9 mouse cellular contexts compared by ENCODE assay signal in the genomic region with DNA sequence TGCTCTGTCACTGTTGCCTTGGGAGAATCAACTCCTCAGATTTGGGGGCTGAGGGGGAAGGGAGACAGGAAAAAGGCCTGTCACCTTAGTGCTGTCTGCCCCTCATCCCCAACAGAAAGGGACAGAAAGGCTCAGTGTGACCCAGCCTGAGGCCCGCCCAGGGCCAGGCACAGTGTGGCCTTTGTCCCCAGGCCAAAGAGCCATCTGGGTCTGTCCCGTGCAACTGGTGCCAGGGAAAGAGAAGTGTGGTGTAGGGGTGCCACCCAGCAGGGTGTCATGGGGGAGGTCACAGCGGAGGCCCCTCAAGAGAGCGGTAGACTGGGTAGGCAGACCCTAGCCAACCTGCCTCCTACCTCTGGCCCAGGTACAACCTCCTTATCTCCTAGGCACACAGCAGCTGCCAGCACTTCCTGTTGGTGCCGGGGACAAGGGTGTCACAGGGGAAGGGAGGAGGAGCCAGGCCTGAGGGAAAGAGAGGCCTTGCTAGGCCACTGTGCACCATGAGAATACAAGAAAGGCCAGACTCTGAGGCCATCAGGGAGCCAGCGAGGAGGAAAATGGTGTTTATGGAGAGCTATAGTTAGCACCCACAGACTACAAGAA. TPM values are rescaled to one million over a fixed set of nuclear protein-coding genes. Genes with fewer than 3 reads are reported as not detected.
DNase-seq lines count a peak whose midpoint lies in the region; ATAC-seq and TF ChIP-seq lines count a peak whose summit lies in the region.
"Had no signal": no experiment of that assay in that cellular context is flagged by ENCODE, and none has a peak within 500 bp of the region (broad histone marks: within the 10 kb centered on the region; RNA-seq: fewer than 3 reads in every experiment).

No protein-coding gene starts in this region.

- H3K27ac ChIP-seq in liver, adult 2 months (replicated peaks; ENCODE audit: insufficient read depth, low read depth, low read length): peak overlapping the region; percentile 93
- no peak overlapping the region for H3K27ac ChIP-seq in forebrain, postnatal 0 days (ENCODE audit: low read depth, low read length)
- H3K27ac ChIP-seq: midbrain, embryonic 13.5 days had no signal

- TF ChIP-seq CTCF in liver, adult 2 months (IDR thresholded peaks at IDR 0.05; ENCODE audit: low read depth, low read length): no peak
- no peak for TF ChIP-seq CTCF in forebrain, postnatal 0 days (IDR thresholded peaks at IDR 0.05; ENCODE audit: low read depth)

- no peak overlapping the region for H3K4me2 ChIP-seq in forebrain, postnatal 0 days (ENCODE audit: low read depth)
- H3K4me2 ChIP-seq: midbrain, embryonic 13.5 days had no signal

- H3K79me2 ChIP-seq in liver, adult 2 months (ENCODE audit: control insufficient read depth, insufficient read depth, low read length): peaks cover 17% of the 10 kb centered on the region; the same call in 1 of the 2 replicates

- 14% methylated on average over 6 of the region's 6 CpGs for WGBS in liver, adult 2 months
- 75% methylated on average over 6 of the region's 6 CpGs for whole genome bisulfite sequencing in forebrain, postnatal 0 days

- intact Hi-C loops in left cerebral cortex, postnatal 14 days (cut with DNase I): no loop called here
- intact Hi-C loops in left cerebral cortex, postnatal 36 days (cut with DNase I): no loop called here

- TF ChIP-seq POLR2A in liver, adult 2 months (IDR thresholded peaks at IDR 0.05; ENCODE audit: extremely low read depth, insufficient read depth, low read length): no peak

- DNase-seq in heart, adult 11 months: peak; percentile 95
- DNase-seq in heart, adult 8-10 months (ENCODE audit: low spot score): no peak
- DNase-seq in urinary bladder, postnatal 14 days (ENCODE audit: low spot score): peak; percentile 58
- DNase-seq in urinary bladder, postnatal 25 days (ENCODE audit: low spot score): no peak
- DNase-seq in liver, adult 2 months (ENCODE audit: extremely low read depth, low read depth, low spot score): peak; percentile 86
- DNase-seq in forebrain, postnatal 0 days: no peak
- DNase-seq in left cerebral cortex, postnatal 14 days (ENCODE audit: low spot score in 2 of 2): no peak
- DNase-seq in left cerebral cortex, postnatal 36 days (ENCODE audit: low spot score in 2 of 2): no peak

- no peaks in the 10 kb centered on the region for H3K9me3 ChIP-seq in forebrain, postnatal 0 days (ENCODE audit: low read length)
- H3K9me3 ChIP-seq: midbrain, embryonic 13.5 days had no signal

- H3K4me3 ChIP-seq in liver, adult 2 months (ENCODE audit: insufficient read depth, low read depth, low read length): peak overlapping the region; percentile 37; the same call in 1 of the 2 replicates
- no peak overlapping the region for H3K4me3 ChIP-seq in forebrain, postnatal 0 days (ENCODE audit: low read depth, low read length)
- H3K4me3 ChIP-seq: midbrain, embryonic 13.5 days had no signal

- no peaks in the 10 kb centered on the region for H3K27me3 ChIP-seq in liver, adult 2 months (ENCODE audit: control insufficient read depth, insufficient read depth, low read length)
- no peaks in the 10 kb centered on the region for H3K27me3 ChIP-seq in forebrain, postnatal 0 days (ENCODE audit: insufficient read depth, low read length)
- H3K27me3 ChIP-seq: midbrain, embryonic 13.5 days had no signal

- no peak for ATAC-seq in forebrain, postnatal 0 days
- ATAC-seq: midbrain, embryonic 13.5 days had no signal

- peak overlapping the region; percentile 61 for H3K9ac ChIP-seq in liver, adult 2 months (ENCODE audit: low read depth, low read length)
- H3K9ac ChIP-seq in forebrain, postnatal 0 days: no peak overlapping the region
- H3K9ac ChIP-seq: midbrain, embryonic 13.5 days had no signal

- H3K36me3 ChIP-seq in liver, adult 2 months (ENCODE audit: control insufficient read depth, insufficient read depth, low read length): 0 out of 2 replicates have a peak, but pooled peaks cover 2% of the 10 kb centered on the region
- H3K36me3 ChIP-seq in forebrain, postnatal 0 days (ENCODE audit: insufficient read depth): no peaks in the 10 kb centered on the region
- H3K36me3 ChIP-seq: midbrain, embryonic 13.5 days had no signal

- peaks cover 12% of the 10 kb centered on the region for H3K4me1 ChIP-seq in liver, adult 2 months (ENCODE audit: control insufficient read depth, insufficient read depth, low read length)
- no peaks in the 10 kb centered on the region for H3K4me1 ChIP-seq in forebrain, postnatal 0 days (ENCODE audit: insufficient read depth)

RNA-seq across cellular contexts. Expression of gene Cdk18, which starts 13.6 kb away (rescaled TPM):
- 10 to 100 TPM; 16.9 to 21.5 (median 18.3) TPM for total RNA-seq in heart, adult 8-10 months (2022)
- 4.7 and 5.3 TPM in 2 replicates for total RNA-seq in liver, adult 2 months (2014; rRNA removed)
- 29.2 and 33.2 TPM in 2 replicates for polyA plus RNA-seq in liver, adult 2 months (2012; rRNA removed)
- total RNA-seq in forebrain, postnatal 0 days (2014; rRNA removed): 2.6 and 3.2 TPM in 2 replicates
- polyA plus RNA-seq in forebrain, postnatal 0 days (2015; fragmentation: Nextera tagmentation; extraction: Ambion mirVana): 0.70 and 1.2 TPM in 2 replicates
- total RNA-seq in left cerebral cortex, postnatal 14 days (2021): 10 to 100 TPM; 17.0 to 28.3 TPM
- 10 to 100 TPM; 29.6 to 31.5 TPM for total RNA-seq in left cerebral cortex, postnatal 36 days (2021)

RNA-seq across cellular contexts. Expression of gene Mfsd4a, which starts 58.0 kb away (rescaled TPM):
- 1 to 10 TPM; 4.7 to 9.4 (median 7.7) TPM for total RNA-seq in heart, adult 8-10 months (2022)
- total RNA-seq in liver, adult 2 months (2014; rRNA removed): 0.09 and 0.13 TPM in 2 replicates
- 0.12 and 0.21 TPM in 2 replicates for polyA plus RNA-seq in liver, adult 2 months (2012; rRNA removed)
- 2.8 and 3.2 TPM in 2 replicates for total RNA-seq in forebrain, postnatal 0 days (2014; rRNA removed)
- 4.6 and 8.1 TPM in 2 replicates for polyA plus RNA-seq in forebrain, postnatal 0 days (2015; fragmentation: Nextera tagmentation; extraction: Ambion mirVana)
- total RNA-seq in left cerebral cortex, postnatal 14 days (2021): 10 to 100 TPM; 86.2 to 87.4 TPM
- 100 to 1,000 TPM in 1 of 2 experiments, 10 to 100 TPM in 1; 77.5 to 101 TPM for total RNA-seq in left cerebral cortex, postnatal 36 days (2021)

Comparison
In these comparisons a context has a peak if more than half of its experiments do, and no peak if none do; other contexts are left out.
1. DNase-seq: peak in heart, adult 11 months (single experiment), urinary bladder, postnatal 14 days (single experiment) and liver, adult 2 months (single experiment); none in heart, adult 8-10 months (single experiment), urinary bladder, postnatal 25 days (single experiment), forebrain, postnatal 0 days (single experiment), left cerebral cortex, postnatal 14 days (0 of 2) and left cerebral cortex, postnatal 36 days (0 of 2).
2. RNA of gene Mfsd4a, which starts 58.0 kb away (total RNA-seq): 77.5 to 101 TPM in left cerebral cortex, postnatal 36 days and 86.2 to 87.4 TPM in left cerebral cortex, postnatal 14 days; 4.7 to 9.4 TPM in heart, adult 8-10 months, 2.8 to 3.2 TPM in forebrain, postnatal 0 days and 0.09 to 0.13 TPM in liver, adult 2 months; every median in the first group is over 4 times any median in the second.